Mouse (Mus musculus) CD8-positive naive resting alpha-beta T cell, adult 2 months (primary cell): ENCODE results near the gene Hip1r.

Experiments used
- DNase-seq, 2 experiments: peaks; one replicate each; pipeline ENCODE4 v3.0.0; 2022; ENCODE audit warnings: low read depth in 2 of 2, low spot score in 2 of 2

Gene Hip1r

DNA sequence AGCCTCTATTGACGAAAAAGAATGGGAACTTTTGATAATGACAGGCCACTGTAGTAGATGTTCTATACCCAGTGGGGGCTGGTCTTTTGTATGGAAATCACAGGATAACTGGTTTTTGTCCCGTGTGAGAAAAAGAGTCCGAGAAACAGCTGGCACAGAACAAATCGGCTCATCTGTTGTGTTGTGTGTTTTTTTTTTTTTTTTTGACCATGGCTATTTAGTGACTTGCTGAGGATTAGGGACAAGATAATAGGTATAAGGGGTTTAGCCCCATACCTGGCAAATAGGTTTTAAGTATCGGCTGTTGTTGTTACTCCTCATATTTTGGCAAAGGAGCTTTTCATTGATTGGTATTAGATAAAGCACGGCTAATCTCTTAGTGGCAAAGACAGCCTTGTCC, 975 bp upstream of the Hip1r start:
- DNase-seq, result no peak

DNA sequence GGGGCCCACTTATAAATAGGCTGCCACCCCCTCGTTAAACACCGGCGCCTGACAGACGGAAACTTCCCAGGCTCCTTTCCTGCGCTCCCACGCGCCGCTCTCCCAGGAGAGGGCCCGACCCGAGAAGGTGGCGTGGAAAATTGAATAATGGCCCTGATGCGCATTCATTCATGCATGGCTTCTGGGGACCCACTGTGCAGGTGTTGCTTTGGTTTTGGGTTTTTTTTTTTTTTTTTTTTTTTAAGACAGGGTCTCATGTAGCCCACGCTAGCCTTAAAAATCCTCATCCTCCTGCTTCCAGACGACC, 704 bp downstream of the Hip1r start:
- no peak for DNase-seq

DNA sequence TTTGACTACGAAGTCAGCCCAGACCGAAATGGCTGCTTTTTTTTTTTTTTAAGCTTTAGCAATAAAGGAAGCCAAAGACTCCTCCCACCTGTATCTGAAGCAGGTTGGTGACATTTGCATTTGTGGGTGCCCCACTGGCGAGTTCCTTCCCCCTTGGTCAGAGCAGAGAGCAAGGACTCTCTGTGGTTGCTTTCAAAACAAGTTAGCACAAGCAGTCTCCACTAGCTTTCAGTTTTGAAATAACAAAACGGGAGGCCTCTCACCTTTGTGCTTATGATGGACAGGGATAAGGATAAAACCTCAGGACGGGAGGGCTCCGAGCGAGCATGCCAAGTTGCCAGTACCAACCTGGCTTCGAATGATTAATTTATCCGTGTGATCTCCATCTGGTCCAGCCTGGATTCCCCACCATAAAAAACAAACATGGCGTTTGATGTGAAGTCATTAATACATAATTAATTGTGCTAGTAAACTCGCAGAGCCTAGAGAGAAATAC, 1.2 kb downstream of the Hip1r start:
- no peak for DNase-seq

DNA sequence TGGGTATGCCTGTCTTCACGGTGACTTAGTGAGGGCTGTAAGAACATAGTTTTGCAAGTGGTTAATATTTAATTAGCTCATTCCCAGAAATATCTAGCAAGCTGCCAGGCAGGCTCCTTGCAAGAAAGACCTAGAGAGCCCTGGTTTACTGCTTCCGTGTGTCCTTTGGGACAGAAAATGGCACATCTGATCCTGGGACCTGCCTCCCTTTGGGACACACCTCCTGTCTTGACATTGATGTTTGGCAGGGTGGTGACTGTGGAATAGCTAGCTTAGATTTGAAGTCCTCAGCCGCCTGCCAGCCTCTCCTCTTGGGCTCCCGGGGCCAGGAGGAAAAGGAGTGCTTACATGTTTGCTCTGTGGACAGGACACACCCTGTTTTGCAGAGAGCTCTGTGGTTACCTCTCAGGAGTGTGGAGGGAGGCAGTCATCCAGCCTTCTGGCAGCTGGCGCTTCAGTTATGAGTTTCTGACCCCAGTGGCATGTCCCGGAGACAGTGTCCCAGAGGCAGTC, 2.3 kb downstream of the Hip1r start:
- DNase-seq, result no peak

DNA sequence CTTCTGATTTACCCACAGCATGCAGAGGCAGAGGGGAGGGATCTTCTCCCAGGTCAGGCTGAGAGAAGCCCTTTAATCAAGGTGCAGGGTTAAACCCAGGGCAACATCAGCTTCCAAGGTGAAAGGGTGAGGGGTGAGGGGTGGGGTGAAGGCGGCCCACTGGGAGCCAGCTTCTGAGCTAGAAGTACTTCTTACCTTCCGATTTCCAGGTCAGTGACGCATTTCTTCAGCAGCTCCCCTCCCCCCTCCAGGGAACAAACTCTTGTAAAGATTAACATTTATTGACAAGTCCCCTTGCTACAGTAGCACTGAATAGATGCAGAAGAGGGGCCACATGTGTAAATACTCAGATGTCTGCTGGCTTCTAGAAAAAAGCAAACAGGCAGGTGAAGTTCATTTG, 3.8 kb downstream of the Hip1r start:
- DNase-seq, result no peak

DNA sequence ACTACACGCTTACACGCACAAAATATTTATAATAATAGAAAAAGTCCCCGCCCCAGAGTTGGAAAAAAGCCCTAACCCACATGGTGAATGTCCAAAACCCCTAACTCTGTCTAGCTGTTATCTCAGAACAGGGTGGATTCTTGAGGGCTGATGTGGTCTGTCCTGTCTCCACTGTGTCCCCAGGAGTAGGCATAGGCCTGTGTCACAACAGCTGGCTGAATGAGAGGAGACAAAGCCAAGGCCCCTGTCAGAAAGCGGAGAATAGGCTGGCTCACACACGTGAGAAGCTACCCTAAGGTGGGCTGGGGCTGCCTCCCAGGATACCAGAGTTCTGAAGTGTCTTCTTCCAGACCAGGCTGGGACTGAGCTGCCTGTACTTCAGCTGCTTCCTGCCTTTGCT, 4.7 kb downstream of the Hip1r start:
- no peak for DNase-seq

GRCm38 (mm10) chr5:123979221-123979979, 6.0 kb downstream of the Hip1r start:
- no peak for DNase-seq

DNA sequence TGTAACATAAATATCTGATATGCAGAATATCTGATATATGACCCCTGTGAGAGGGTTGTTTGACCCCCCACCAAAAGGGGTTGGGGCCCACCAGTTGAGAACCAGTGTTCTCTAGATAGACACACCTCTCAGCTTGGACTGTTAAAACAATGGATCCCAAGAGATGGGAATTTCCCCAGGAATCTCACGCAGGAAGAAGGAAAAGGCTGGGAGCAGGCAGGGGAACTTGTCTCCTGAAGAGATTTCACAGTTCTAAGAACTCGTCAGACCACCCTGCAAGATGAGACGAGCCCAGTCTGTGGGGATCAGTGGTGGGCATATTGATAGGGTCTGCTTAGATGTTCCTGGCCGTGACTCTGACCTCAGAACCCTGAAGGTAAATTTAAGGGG, 6.5 kb downstream of the Hip1r start:
- no peak for DNase-seq

DNA sequence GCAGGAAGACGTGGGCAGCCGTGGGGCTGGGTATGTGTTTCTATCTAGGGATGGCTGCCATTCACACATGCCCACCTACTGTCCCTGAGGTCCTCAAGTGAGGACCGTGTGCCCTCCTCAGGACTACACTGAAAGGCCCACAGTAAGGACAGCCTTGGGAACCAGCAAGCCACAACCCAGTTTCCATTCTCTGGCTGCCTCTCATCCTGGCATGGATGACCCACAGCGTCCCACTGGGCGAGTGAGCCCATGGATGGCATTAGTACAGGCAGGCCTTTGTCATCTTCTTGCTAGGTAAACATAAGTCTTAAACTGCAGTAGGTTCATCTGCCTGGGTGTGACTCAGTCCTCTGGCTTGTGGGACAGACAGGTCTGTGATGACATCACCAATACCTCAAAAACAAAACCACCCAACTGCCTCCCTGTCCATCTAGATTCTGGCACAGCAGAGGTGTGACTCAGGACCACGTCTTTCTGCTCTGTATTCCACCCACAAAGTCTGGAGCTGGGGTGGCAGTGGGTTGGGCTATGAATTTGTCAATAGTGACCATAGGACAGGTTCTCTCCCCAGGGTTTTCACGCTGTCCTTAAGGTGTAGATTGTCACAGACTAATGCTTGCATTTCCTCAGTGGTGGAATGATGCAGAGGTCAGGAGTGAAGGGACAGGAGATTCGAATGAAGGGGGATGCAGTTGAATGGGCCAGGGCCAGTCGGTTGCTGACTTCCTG, 7.3 kb downstream of the Hip1r start:
- DNase-seq, result no peak

DNA sequence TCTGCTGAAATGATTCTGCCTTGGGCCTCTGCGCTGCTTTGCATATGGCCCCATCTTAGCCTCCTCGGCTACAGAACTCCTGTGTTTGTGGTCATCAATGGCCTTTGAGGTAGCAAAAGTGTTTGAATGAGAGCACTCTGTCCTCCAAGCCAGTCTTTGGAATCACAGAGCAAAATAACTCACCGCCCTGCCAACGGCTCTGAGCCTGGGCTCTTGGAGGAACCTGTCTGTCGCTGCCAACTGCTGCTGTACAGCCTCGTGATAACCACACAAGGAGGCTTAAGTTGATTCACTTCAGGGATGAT, 7.8 kb downstream of the Hip1r start:
- no peak for DNase-seq

- no peak for DNase-seq
Measured at GRCm38 (mm10) chr5:123982838-123983237, 9.4 kb downstream of the Hip1r start.

- no peak for DNase-seq
Measured at GRCm38 (mm10) chr5:123985434-123985833, 12.0 kb downstream of the Hip1r start.

- DNase-seq, result no peak
Measured at GRCm38 (mm10) chr5:123986925-123987324, 13.5 kb downstream of the Hip1r start.

DNA sequence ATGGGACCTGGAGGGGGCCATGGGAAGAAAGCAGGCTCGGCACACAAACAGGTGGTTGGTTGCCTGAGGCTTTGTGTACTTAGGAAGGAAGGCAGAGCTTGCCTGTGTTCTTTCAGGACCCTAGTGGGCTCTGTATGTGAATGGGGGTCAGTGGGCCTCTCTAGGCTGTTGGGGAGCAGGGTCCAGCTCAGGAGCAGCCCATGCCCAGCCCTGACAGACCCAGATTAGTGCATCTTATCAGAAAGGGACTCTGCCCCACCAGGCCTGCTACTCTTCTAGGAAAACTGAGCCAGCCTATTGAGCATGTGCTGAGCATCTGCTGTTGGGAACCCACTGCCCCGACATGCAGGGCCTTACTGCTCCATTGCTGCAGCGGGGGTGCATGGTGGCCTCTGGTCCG, 14.1 kb downstream of the Hip1r start:
- no peak for DNase-seq

- no peak for DNase-seq
Measured at GRCm38 (mm10) chr5:123989941-123990885, 16.8 kb downstream of the Hip1r start.

- no peak for DNase-seq
Measured at GRCm38 (mm10) chr5:123991321-123991720, 17.9 kb downstream of the Hip1r start.

DNA sequence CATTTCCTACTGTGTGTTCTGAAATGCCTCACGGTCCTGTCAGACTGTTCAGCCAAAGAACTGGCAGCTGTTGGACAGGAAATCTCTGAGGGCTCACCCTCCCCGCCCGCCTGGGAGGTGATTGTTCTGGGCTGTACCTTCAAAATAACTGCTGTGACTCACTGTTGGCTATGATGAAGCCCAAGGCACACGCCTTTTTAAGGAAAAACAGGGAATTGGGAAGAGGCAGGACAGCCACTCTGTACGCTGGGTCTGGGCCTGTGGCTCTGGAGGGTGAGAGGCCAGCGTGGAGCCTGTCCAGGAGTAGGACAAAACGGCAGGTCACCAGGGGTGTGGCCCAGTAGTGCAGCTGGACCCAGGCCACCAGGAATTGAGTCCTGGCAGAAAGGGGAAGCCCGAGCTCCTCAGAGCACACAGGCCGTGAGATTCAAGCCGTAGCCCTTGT, 18.8 kb downstream of the Hip1r start:
- DNase-seq, result no peak

- peak in 1 of 2 experiments; percentile 66 for DNase-seq
Measured at GRCm38 (mm10) chr5:123992794-123993193, 19.4 kb downstream of the Hip1r start.

DNA sequence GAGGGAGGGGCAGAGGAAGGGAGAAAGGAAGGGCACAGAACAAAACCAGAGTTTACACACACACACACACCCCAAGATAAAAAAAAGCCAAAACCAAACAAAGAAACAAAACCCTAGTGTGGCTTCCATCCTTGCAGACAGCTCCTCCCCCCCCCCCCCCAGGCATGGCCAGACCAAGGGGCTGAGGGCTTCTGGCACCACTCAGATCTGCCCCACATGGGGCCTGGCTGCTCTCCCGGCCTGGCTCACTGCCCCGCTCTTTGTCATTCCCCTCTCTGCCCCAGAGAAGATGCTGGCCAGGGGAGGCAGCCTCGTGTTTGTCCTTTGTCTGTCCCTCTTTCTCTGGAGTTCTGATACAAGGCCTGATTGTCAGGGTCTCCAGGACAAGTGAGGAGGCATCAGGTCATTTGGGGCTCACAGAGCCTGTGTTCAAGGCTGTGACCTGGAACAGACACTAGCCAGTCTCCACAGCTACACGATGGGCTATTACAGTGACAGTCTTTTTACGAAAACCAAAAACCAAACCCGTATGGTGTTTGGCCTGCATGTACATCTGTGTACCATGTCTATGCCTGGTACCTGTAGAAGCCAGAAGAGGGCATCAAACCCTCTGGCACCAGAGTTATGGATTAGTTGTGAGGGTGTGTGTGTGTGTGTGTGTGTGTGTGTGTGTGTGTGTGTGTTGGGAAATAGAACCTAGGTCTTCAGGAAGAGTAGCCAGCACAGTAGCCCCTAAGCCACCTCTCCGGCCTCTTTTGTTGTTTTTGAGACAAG, 20.0 kb downstream of the Hip1r start:
- DNase-seq, result no peak

DNA sequence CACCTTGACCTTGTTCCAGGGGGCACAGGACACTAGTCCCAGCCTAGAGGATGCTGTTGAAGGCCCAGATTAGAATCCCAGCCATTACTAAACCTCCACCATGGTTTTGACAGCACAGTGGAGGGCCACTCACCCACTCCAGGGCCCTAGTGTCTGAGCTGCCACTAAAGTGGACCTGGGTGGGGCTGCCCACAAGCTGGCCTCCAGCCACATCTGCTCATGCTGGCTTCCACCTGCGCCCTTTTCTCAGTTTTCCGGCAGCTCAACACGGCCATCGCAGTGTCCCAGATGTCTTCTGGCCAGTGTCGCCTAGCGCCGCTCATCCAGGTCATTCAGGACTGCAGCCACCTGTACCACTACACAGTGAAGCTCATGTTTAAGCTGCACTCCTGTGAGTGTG, 21.0 kb downstream of the Hip1r start:
- no peak for DNase-seq

DNA sequence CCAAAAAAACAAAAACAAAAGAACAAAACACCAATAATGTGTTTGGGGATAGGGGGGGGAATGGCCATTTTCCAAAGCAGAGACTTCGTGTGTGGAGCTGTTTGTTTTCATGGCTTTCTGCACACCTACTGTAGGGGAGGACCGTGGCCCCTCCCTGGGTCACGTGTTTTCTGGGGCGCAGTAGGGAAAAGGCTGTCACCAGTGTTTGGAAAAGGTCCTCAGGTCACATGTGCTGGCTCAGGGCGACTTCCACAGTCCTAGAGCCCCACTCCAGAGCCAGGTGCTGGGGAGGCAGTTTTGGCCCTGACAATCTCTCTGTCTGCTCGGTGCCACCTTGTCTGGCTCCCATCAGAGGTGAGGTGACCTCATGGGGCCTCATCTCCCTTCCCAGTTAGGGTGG, 22.0 kb downstream of the Hip1r start:
- no peak for DNase-seq
